Mouse (Mus musculus): Measurements from ENCODE around the gene Macrod2.

Macrod2 gene

GRCm38 (mm10) chr2:141920377-141920992 lies 1525.4 kb downstream of the Macrod2 start:
- no peak for DNase-seq (ENCODE audit: extremely low read depth, low read depth)

GRCm38 (mm10) chr2:141935130-141935529 lies 1540.0 kb downstream of the Macrod2 start:
- no peak for DNase-seq (ENCODE audit: extremely low read depth, low read depth)

- DNase-seq (ENCODE audit: extremely low read depth, low read depth), result no peak
These were observed 1559.7 kb downstream of the Macrod2 start for GRCm38 (mm10) chr2:141954795-141955194.

- no peak for DNase-seq (ENCODE audit: extremely low read depth, low read depth)
These were observed 1560.1 kb downstream of the Macrod2 start for GRCm38 (mm10) chr2:141955197-141955596.

- DNase-seq (ENCODE audit: extremely low read depth, low read depth), result no peak
These were observed 1567.8 kb downstream of the Macrod2 start for GRCm38 (mm10) chr2:141962868-141963267.

- DNase-seq (ENCODE audit: extremely low read depth, low read depth), result no peak
These were observed 1588.7 kb downstream of the Macrod2 start for GRCm38 (mm10) chr2:141983664-141984395.

- no peak for DNase-seq (ENCODE audit: extremely low read depth, low read depth)
These were observed 1603.8 kb downstream of the Macrod2 start for GRCm38 (mm10) chr2:141998901-141999300.

- no peak for DNase-seq (ENCODE audit: extremely low read depth, low read depth)
These were observed 1629.5 kb downstream of the Macrod2 start for GRCm38 (mm10) chr2:142024534-142025155.

GRCm38 (mm10) chr2:142026721-142027120 lies 1631.6 kb downstream of the Macrod2 start:
- DNase-seq (ENCODE audit: extremely low read depth, low read depth), result no peak

GRCm38 (mm10) chr2:142030756-142031646 lies 1635.9 kb downstream of the Macrod2 start:
- DNase-seq (ENCODE audit: extremely low read depth, low read depth), result no peak

- DNase-seq (ENCODE audit: extremely low read depth, low read depth), result no peak
These were observed 1660.5 kb downstream of the Macrod2 start for GRCm38 (mm10) chr2:142055576-142055975.

- no peak for DNase-seq (ENCODE audit: extremely low read depth, low read depth)
These were observed 1663.0 kb downstream of the Macrod2 start for GRCm38 (mm10) chr2:142057889-142058750.

- DNase-seq (ENCODE audit: extremely low read depth, low read depth), result no peak
These were observed 1663.6 kb downstream of the Macrod2 start for GRCm38 (mm10) chr2:142058751-142059090.

- no peak for DNase-seq (ENCODE audit: extremely low read depth, low read depth)
These were observed 1713.8 kb downstream of the Macrod2 start for GRCm38 (mm10) chr2:142108947-142109346.

GRCm38 (mm10) chr2:142116623-142117022 lies 1721.5 kb downstream of the Macrod2 start:
- DNase-seq (ENCODE audit: extremely low read depth, low read depth), result no peak

- DNase-seq (ENCODE audit: extremely low read depth, low read depth), result no peak
These were observed 1733.0 kb downstream of the Macrod2 start for GRCm38 (mm10) chr2:142128109-142128508.

GRCm38 (mm10) chr2:142129166-142129565 lies 1734.1 kb downstream of the Macrod2 start:
- no peak for DNase-seq (ENCODE audit: extremely low read depth, low read depth)

GRCm38 (mm10) chr2:142149310-142149709 lies 1754.2 kb downstream of the Macrod2 start:
- DNase-seq (ENCODE audit: extremely low read depth, low read depth), result no peak

GRCm38 (mm10) chr2:142163506-142164275 lies 1768.6 kb downstream of the Macrod2 start:
- DNase-seq (ENCODE audit: extremely low read depth, low read depth), result no peak

- no peak for DNase-seq (ENCODE audit: extremely low read depth, low read depth)
These were observed 1774.5 kb downstream of the Macrod2 start for GRCm38 (mm10) chr2:142169649-142170048.

Measured in MEL-GATA-1-ER (cell line).